Mouse (Mus musculus) liver, embryonic 16.5 days (tissue): ENCODE results near the gene Hoxd11. TPM values are rescaled to one million over a fixed set of nuclear protein-coding genes. Genes with fewer than 3 reads are reported as not detected.

ENCODE experiments used
- ATAC-seq: fragments of 200-750 bp; cut with Nextera tagmentation; 2 replicates; pipeline ENCODE4 v1.8.0; 2017; ENCODE audit warnings: low read depth, mild to moderate bottlenecking, moderate number of reproducible peaks, moderate library complexity
- H3K27ac ChIP-seq: fragments of 300-500 bp; sonication (generic); 2 replicates; pipeline ENCODE4 v1.5.1; 2014; ENCODE audit warnings: mild to moderate bottlenecking, low read length
- H3K27me3 ChIP-seq: fragments of 300-500 bp; sonication (generic); 2 replicates; pipeline ENCODE4 v1.6.1; 2014; ENCODE audit warnings: low read depth, low read length, mixed read lengths; ENCODE audit not compliant: control insufficient read depth, insufficient read depth
- H3K36me3 ChIP-seq: fragments of 300-500 bp; sonication (generic); 2 replicates; pipeline ENCODE4 v1.6.1; 2014; ENCODE audit warnings: mild to moderate bottlenecking; ENCODE audit not compliant: control insufficient read depth, insufficient read depth
- H3K4me1 ChIP-seq: fragments of 300-500 bp; sonication (generic); 2 replicates; pipeline ENCODE4 v1.6.1; 2014; ENCODE audit warnings: low read depth, low read length, mixed read lengths; ENCODE audit not compliant: control insufficient read depth
- H3K4me2 ChIP-seq: fragments of 300-500 bp; sonication (generic); 2 replicates; pipeline ENCODE4 v1.6.1; 2014; ENCODE audit warnings: low read depth, low read length, mixed read lengths
- H3K4me3 ChIP-seq: fragments of 300-500 bp; sonication (generic); 2 replicates; pipeline ENCODE4 v1.5.1; 2014; ENCODE audit warnings: low read depth, mild to moderate bottlenecking, low read length
- H3K9ac ChIP-seq: fragments of 300-500 bp; sonication (generic); 2 replicates; pipeline ENCODE4 v1.6.1; 2014; ENCODE audit warnings: low read depth, low read length
- H3K9me3 ChIP-seq: fragments of 300-500 bp; sonication (generic); replicated peaks from 2 replicates; pipeline ENCODE4 v1.6.1; 2016; ENCODE audit warnings: low read length; ENCODE audit not compliant: control insufficient read depth
- WGBS: fragments of 180-500 bp; shearing (Covaris S2); extraction: QIAGEN DNeasy Blood & Tissue Kit; methylation state at CpG from one replicate; pipeline ENCODE4 v1.1.7; 2014; ENCODE audit not compliant: insufficient replicate concordance; 5-methylcytosine and 5-hydroxymethylcytosine counted together
- polyA plus RNA-seq: library from polyadenylated mRNA; unstranded; fragments of >200 nt; fragmentation: Nextera tagmentation; extraction: Ambion mirVana; gene quantifications from 2 replicates; pipeline ENCODE4 v1.2.1, GENCODE M21; 2015

The Hoxd11 gene
- polyA plus RNA-seq, 1 experiment from 2014 or later: not detected

GRCm38 (mm10) chr2:74669650-74670235, 9.6 kb upstream of the Hoxd11 start:
- Histone ChIP-seq H3K9me3 (no peaks in the 10 kb centered on the region), H3K27me3 (peaks cover 95% of the 10 kb centered on the region), H3K27ac (no peak overlapping the region), H3K4me3 (no peak overlapping the region), H3K36me3 (no peaks in the 10 kb centered on the region), H3K9ac (no peak overlapping the region), H3K4me1 (no peaks in the 10 kb centered on the region), H3K4me2 (no peak overlapping the region)
- under 1% methylated on average over 14 of the region's 14 CpGs for WGBS
- no peak for ATAC-seq

DNA sequence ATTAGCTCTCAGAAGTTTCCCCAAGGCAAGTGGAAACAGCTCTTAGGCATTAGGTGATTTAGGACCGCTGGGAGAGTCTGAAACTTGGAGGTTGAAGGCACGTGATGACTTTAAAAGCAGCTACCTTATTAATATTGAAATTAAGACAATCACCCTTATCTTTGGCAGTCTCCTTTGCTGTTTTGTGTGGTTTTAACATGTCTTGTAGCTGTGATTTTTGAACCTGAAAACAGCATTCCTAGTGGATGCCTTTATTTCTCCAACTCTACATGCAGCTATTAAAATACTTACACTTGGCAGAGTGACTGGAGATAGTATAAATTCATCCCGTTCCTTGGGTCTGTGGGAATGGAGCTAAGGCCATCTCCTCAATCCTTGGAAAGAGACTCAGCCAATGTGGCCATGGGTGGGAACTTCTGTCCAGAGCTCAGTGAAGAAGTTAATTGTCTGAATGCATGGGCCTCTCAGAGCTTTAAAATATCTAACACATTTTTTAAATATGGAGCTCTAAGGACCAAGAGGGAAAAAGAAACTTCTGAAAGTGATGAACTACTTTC, 8.6 kb upstream of the Hoxd11 start:
- Histone ChIP-seq H3K9ac (no peak overlapping the region), H3K27ac (no peak overlapping the region), H3K4me3 (no peak overlapping the region), H3K27me3 (peaks cover 96% of the 10 kb centered on the region), H3K9me3 (no peaks in the 10 kb centered on the region), H3K4me2 (no peak overlapping the region), H3K4me1 (no peaks in the 10 kb centered on the region), H3K36me3 (no peaks in the 10 kb centered on the region)
- ATAC-seq: no peak
- 5% methylated on average over 3 of the region's 3 CpGs for WGBS

- 8% methylated on average over 5 of the region's 5 CpGs for WGBS
Observed at GRCm38 (mm10) chr2:74671847-74672246, 7.5 kb upstream of the Hoxd11 start.

DNA sequence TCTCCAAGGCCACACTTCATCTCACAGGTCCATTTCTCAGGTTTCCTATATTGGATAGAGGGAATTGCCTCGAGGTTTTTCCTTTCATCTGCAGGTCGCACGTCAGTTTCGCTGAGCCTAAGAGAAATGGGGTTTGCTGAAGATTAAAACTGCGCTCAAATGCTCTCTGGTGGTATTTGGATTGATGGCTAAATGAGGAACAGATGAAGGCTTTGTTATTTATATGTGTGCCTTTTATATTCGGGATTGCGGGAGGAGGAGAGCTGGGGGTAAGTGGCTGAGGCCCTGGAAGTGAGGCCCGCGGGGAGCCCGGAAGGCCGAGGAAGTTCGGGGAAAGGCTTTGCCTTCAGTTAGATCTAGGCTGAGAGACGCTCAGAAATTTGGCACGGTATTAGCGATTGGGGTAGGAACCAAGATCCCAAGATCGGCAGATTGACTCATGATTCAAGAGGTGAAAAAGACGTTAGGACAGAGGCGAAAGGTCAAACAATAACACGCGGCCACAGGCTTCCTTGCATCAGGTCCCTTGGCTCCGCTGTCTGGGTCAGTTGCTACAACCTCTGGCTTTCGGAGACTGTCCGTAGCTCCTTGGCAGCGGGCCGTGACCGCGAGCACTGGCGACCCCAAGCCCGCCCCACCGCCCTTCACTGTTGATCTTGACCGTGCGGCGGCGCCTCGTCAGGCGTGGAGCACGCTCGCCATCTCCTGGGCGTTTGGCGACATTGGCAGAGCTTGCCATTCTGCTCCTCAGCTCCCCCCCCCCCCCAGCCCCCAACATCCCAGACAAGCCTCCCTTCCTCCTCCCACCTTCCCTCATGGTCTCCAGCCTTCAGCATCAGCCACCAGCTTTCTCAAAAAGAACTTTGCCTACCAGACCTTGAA, 6.6 kb upstream of the Hoxd11 start:
- WGBS: 2% methylated on average over 40 of the region's 40 CpGs
- no peak overlapping the region for H3K9ac ChIP-seq
- ATAC-seq: no peak
- no peak overlapping the region for H3K27ac ChIP-seq
- H3K27me3 ChIP-seq: peaks cover 97% of the 10 kb centered on the region
- H3K9me3 ChIP-seq: no peaks in the 10 kb centered on the region
- peak overlapping the region; percentile 24 for H3K4me3 ChIP-seq
- H3K36me3 ChIP-seq: no peaks in the 10 kb centered on the region
- H3K4me2 ChIP-seq: peak overlapping the region; percentile 40
- H3K4me1 ChIP-seq: no peaks in the 10 kb centered on the region

More at GRCm38 (mm10) chr2:74671847-74672246, 7.5 kb upstream of the Hoxd11 start:
- H3K27ac ChIP-seq: no peak overlapping the region
- ATAC-seq: no peak
- no peaks in the 10 kb centered on the region for H3K9me3 ChIP-seq
- no peak overlapping the region for H3K9ac ChIP-seq
- H3K4me1 ChIP-seq: no peaks in the 10 kb centered on the region
- H3K4me2 ChIP-seq: 0 out of 2 replicates have a peak overlapping the region, but pooled peaks have one; percentile 11
- no peak overlapping the region for H3K4me3 ChIP-seq
- peaks cover 98% of the 10 kb centered on the region for H3K27me3 ChIP-seq
- no peaks in the 10 kb centered on the region for H3K36me3 ChIP-seq

- no peaks in the 10 kb centered on the region for H3K9me3 ChIP-seq
- no peak overlapping the region for H3K9ac ChIP-seq
- no peak overlapping the region for H3K4me2 ChIP-seq
- ATAC-seq: no peak
- H3K27me3 ChIP-seq: peaks cover 95% of the 10 kb centered on the region
- WGBS: 2% methylated on average over 24 of the region's 24 CpGs
- no peaks in the 10 kb centered on the region for H3K36me3 ChIP-seq
- H3K4me3 ChIP-seq: no peak overlapping the region
- no peak overlapping the region for H3K27ac ChIP-seq
- no peaks in the 10 kb centered on the region for H3K4me1 ChIP-seq
Observed at GRCm38 (mm10) chr2:74673835-74674425, 5.4 kb upstream of the Hoxd11 start.

DNA sequence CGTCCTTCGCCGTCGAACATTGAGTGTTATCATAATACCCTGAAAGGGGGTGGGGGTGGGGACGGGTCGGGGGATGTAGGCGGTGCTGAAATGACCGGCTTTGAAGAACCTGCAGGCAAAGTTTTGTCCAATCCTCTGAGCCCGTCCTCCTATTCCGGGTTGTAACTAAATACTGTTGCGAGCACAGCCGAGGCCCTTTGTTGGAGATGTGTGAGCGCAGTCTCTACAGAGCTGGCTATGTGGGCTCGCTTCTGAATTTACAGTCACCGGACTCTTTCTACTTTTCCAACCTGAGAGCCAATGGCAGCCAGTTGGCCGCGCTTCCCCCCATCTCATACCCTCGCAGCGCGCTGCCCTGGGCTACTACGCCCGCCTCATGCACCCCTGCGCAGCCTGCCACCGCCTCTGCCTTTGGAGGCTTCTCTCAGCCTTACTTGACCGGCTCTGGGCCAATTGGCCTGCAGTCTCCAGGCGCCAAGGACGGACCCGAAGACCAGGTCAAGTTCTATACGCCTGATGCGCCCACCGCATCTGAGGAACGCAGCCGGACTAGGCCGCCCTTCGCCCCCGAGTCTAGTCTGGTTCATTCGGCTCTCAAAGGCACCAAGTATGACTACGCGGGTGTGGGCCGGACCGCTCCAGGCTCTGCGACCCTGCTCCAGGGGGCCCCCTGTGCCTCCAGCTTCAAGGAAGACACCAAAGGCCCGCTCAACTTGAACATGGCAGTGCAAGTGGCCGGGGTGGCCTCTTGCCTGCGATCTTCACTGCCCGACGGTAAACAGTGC, 4.3 kb upstream of the Hoxd11 start, which contains the start of gene Hoxd12:
Gene Hoxd12 (plus strand): TSS at position 133 of the 785 bp plus-strand sequence.
- Histone ChIP-seq H3K27me3 (peaks cover 95% of the 10 kb centered on the region), H3K4me2 (no peak within 1 kb of the TSS), H3K9ac (no peak within 1 kb of the TSS), H3K9me3 (no peaks in the 10 kb centered on the region), H3K4me1 (no peaks in the 10 kb centered on the region), H3K4me3 (no peak within 1 kb of the TSS), H3K27ac (no peak within 1 kb of the TSS), H3K36me3 (no peaks in the 10 kb centered on the region)
- 3% methylated on average over 47 of the region's 47 CpGs for WGBS
- no peak for ATAC-seq

DNA sequence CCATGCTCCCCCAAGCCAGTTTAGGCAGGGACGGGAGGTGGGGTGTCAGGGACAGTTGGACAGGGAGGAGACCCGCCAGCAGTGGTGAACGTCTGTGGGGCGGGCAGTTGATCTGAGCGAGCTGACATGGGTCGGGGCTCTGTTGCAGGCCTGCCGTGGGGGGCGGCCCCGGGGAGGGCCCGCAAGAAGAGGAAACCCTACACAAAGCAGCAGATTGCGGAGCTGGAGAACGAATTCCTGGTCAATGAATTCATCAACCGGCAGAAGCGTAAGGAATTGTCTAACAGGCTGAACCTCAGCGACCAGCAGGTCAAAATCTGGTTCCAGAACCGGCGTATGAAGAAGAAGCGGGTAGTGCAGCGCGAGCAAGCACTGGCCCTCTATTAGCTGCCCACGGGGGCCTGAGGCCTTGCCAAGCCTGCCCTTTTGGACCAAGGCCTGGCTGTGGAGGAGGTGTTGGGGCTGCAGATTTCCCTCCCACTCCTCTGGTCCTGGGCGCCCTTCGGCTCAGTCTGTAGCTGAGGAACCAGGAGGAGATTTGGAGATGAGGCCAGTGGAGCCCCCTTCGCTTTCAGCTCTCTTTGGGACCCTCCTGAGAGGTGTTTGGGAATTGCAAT, 3.6 kb upstream of the Hoxd11 start:
- no peak overlapping the region for H3K27ac ChIP-seq
- no peak overlapping the region for H3K9ac ChIP-seq
- H3K4me2 ChIP-seq: no peak overlapping the region
- H3K36me3 ChIP-seq: no peaks in the 10 kb centered on the region
- ATAC-seq: no peak
- 5% methylated on average over 24 of the region's 24 CpGs for WGBS
- H3K27me3 ChIP-seq: peaks cover 97% of the 10 kb centered on the region
- no peak overlapping the region for H3K4me3 ChIP-seq
- H3K9me3 ChIP-seq: no peaks in the 10 kb centered on the region
- no peaks in the 10 kb centered on the region for H3K4me1 ChIP-seq

DNA sequence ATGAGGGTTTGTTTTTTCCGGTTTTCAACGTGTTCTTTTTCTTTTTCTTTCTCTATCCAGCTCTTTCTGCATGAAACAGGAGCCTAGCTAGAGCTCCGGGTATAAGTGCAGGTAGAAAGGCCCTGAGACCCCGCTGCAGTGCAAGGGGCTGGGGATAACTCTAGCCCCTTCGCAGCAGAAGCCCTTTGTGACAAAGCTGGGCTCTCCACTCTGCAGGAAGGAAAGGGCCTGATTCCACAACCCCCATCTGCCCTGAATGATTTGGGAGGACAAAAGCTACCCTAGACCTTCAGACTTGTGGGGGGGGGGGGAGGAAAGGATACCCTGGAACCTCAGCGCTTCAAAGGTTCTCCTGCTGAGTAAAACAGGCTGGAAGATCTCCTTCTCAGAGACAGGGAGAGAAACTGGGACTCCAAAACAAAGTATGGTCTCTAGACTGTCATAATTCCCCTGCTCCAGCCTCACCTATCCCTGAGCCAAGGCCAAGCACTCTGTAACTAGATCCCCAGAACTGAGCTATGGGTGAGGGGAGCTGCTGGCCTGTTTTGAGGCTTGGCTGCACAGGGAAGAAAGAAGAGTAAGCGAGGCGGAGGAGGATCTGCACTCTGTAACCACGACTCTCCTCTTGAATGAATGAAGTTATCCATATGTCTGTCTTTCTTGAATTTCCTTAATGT, 2.8 kb upstream of the Hoxd11 start:
- Histone ChIP-seq H3K4me3 (no peak overlapping the region), H3K9me3 (no peaks in the 10 kb centered on the region), H3K27ac (no peak overlapping the region), H3K27me3 (peaks cover 97% of the 10 kb centered on the region), H3K4me2 (no peak overlapping the region), H3K9ac (no peak overlapping the region), H3K36me3 (no peaks in the 10 kb centered on the region), H3K4me1 (no peaks in the 10 kb centered on the region)
- 4% methylated on average over 9 of the region's 9 CpGs for WGBS
- ATAC-seq: no peak
